Mouse (Mus musculus) left cerebral cortex, postnatal 36 days (tissue): Measurements from ENCODE around the gene Actn1. TPM values are rescaled to one million over a fixed set of nuclear protein-coding genes. Genes with fewer than 3 reads are reported as not detected.

Source experiments
- DNase-seq, 2 experiments: peaks; one replicate each; pipeline ENCODE4 v3.0.0; 2021 to 2022; ENCODE audit warnings: low spot score in 2 of 2, mixed read lengths in 1 of 2
- intact Hi-C: fragments of 180-260 bp; cut with DNase I; formaldehyde crosslinking; loops from one replicate; pipeline ENCODE4 v1.15.1; 2025
- total RNA-seq, 2 experiments: library from RNA; stranded (reverse); gene quantifications; 2 replicates each; pipeline ENCODE4 v1.2.3; 2021

Actn1 gene
- total RNA-seq, 2 experiments from 2014 or later, result 106 to 146 TPM

DNA sequence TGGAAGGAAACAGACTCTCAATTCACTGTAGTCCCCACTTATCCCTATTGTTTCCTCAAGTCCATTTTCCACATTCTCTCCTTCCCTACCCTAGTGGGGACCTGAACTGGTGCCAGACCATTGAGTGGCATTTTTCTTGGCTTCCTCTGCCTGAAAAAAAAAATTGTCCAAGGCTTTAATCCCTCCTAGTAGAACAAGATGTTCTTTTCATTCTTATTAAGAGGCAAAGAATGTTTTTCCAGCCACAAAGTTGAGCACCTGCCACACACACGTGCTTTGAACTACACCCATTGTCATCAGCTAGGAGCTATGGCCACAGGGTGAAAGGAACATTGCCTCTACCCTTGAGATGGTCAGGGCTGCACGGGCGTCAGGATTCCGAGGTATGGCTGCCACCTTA lies 56.9 kb downstream of the Actn1 start:
- DNase-seq, result no peak
- intact Hi-C loops, result no loop called here

DNA sequence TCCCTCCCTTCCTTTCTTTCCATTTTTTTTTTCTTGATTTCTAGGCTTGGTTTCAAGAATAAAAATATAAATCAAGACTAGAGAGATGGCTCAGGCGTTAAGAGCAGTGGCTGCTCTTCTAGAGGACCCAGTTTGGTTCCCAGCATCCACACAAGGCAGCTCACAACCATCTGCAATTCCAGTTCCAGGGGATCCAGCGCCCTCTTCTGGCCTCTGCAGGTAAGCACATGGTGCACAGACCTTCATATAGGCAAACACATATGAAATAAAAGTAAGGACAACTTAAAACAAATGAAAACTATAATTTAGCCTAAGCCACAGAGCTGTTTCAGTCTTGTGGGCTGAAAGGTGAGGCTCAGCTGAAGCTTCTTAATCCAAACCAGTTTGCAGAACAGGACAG lies 60.4 kb downstream of the Actn1 start:
- DNase-seq, result no peak
- intact Hi-C loops, result loop anchor here (2.0 to 5.0 kb wide), 2 partner anchors 59 to 178 kb away; no protein-coding TSS in a partner anchor

DNA sequence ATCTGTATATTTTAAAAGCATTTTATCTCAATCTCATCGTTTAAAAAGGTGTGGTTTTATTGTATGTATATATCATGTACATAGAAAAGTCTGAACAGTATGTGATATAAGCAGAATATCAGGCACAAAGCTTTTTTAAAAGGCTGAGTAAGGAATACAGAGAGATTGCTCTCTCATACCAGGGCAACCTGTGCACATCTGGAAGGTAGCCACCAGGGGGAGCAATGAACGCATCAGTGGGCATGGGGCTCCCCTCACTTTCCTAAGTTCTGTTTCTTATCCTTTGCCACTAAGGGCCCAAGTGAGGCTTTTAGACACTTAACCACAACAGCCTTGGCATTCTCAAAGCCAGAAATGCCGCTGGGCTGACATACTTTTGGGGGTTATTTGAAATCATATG lies 61.7 kb downstream of the Actn1 start:
- intact Hi-C loops, result loop anchor here (2.0 to 5.0 kb wide), 2 partner anchors 60 to 179 kb away; no protein-coding TSS in a partner anchor
- DNase-seq, result peak; percentile 27 to 47

DNA sequence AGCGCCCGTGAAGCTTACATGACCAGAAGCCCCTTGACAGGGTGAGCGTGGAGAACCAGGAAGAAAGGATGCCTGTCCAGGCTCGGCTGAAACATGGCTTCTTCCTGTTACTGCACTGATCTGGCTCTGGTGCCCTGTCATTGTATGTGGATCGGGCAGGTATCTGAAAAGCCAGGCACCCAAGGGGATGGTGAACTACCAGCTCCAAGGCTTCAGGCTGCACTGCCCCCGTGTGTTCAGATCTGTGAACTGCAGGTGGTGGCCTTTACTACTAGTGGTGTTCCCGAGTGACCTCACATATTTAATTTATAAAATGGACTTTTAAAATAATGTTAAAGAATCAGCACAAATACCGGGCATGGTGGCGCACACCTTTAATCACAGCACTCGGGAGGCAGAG lies 62.8 kb downstream of the Actn1 start:
- intact Hi-C loops, result loop anchor here (5.0 kb wide), 1 partner anchor 180 kb away; no protein-coding TSS in a partner anchor
- DNase-seq, result peak; percentile 21 to 26

DNA sequence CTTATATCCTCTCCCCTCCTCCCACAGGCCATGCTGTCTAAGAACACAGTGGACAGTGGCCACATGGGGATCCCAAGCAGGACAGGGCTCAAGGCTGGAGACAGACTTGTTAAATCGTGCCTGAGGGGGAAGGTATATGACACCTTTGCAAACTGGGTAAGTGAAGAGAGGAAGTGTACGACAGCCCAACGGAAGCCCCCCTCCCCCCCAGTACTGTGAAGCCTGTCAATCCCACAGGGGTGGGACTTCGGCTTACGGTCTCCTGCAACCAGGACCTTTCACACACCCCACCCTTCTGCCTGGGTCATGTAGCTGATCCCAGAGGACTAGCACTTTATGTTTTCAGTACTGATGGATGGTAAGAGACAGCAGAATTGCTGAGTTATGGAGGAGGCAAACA lies 68.4 kb downstream of the Actn1 start:
- DNase-seq, result no peak
- intact Hi-C loops, result no loop called here

DNA sequence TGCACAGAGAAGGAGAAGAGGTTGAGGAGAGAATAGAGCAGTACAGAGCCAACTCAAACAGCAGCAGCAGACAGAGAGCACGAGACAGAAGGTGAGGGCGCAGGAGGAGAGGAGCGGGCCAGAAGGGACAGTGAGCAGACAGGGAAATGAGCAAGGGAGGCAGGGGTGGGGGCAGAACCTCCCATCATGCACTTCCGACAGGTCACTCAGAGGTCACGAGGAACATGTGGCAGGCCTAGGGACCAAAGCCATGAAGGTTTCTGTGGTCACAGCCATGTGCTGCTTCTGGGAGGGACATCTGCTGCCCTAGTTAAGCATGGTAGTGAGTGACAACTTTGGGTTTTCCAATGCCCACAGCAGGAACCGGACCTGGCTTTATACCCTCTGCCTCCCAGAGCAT lies 68.8 kb downstream of the Actn1 start:
- no peak for DNase-seq
- intact Hi-C loops, result no loop called here

DNA sequence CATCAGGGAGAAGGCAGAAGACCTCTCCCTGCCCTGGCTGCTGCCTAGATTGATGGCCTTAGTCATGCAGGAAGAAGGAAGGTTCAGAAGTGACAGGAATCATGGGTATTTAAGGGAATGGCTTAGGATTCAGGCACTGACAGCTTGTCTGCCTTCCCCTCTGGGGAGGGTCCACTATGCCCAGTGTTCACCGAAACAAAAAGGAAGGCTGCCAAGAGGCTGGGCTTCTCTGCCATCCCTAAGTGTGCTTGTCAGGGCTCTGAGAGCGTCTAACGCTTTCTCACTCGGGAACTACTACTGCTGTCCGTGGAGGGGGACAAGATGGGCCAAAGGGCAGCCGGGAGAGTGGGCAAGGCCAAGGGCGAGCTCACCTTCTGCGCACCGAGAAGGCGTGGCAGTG lies 69.3 kb downstream of the Actn1 start:
- no peak for DNase-seq
- intact Hi-C loops, result no loop called here

DNA sequence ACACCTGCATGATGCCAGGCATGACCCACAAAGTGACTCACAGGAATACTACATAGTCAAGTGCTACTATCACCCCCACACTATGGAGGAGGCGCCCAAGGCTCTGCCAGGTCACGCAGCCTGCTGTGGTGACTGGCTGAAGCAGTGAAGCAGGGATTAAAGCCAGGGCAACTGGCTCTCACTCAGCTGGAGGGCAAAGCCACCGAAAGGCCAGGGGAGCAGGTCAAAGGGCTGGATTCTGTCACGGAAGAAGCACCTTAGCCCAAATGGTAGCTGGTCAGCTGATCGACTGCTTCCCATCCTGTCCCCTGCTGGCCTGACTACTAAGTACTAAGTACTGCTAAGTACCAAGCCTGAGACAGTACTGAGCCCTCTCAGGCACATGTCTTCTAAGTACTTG lies 76.1 kb downstream of the Actn1 start:
- intact Hi-C loops, result no loop called here
- DNase-seq, result no peak

DNA sequence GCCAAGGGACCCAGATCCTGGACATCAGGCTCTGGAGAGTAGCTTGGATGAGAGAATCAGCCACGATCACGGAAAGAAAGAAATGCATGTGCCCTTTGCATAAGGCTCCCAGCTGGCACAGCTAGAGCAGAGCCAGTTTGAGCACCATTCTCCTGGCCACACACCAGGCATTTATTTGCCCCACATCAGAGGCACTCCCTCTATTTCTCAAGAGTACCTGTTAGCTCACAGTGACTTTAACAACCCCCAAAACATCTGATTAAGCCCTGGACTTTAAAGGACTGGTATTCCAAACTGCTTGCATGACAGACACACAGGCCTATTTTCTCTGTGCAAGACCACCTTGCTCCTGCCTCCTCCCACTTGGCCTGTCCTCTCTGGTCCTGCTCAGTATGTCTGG lies 78.3 kb downstream of the Actn1 start:
- DNase-seq, result no peak
- intact Hi-C loops, result no loop called here

DNA sequence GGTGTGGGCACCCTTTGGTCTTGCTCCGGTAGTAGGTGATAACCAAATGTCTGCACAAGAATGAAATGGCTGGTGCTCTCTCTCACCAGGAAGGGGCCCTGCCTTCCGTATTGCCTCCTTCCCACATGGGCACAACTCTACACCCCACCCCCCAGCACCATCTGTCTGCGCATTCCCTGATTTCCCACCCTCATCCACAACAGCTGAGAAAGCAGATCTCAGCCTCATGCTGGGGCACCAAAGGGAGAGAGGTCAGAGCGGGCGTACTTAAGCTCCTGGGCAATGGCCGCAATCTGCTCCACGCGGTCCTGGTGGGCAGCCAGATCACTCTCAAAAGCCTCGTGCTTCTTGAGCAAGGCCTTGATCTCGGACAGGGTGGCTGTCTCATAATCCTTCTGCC lies 82.1 kb downstream of the Actn1 start:
- DNase-seq, result no peak
- intact Hi-C loops, result no loop called here

DNA sequence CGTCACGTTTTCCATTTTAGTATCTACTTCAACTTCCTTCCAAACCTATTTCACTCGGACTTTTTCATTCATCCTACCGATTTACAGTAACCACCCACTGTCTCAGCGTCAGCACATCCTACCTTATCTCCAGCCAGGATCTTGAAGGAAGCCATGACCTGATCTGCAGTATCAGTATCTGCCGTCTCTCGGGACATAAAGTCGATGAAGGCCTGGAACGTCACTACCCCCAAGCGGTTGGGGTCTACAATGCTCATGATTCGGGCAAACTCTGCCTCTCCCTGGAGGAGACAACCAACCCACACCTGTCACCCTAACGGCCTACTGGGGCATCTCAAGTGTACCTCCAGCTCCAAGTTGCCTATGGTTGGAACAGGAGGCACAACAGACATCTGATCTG lies 91.4 kb downstream of the Actn1 start:
- intact Hi-C loops, result loop anchor here (5.0 to 10.0 kb wide), 2 partner anchors 224 to 296 kb away; partner anchors contain the start of gene Exd2
- peak in 1 of 2 experiments; percentile 27 for DNase-seq

DNA sequence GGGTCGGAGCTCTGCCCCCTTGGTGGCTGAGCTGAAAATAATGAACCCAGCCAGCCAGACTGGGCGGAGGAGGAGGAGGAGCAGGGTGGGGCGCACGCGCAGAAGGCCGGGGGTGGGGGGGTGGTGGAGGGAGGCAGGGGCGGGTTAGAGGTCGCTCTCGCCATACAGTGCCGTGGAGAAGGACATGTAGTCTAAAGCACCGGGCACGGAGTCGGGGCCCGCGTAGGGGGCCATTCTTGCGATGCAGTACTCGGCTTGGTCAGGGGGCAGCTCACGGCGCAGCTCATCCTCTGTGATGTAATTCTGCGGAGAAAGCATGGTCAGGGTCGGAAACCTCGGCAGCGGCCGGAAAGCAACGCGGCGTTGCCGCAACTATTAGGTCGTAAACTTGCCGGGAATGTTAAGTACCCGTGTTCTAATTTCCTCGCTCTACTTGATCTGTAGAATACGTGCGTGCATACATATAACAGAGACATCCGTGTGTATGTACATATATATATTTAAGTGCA lies 91.9 kb downstream of the Actn1 start:
- DNase-seq, result peak; percentile 72 to 78
- intact Hi-C loops, result loop anchor here (5.0 to 10.0 kb wide), 2 partner anchors 224 to 297 kb away; partner anchors contain the start of gene Exd2

DNA sequence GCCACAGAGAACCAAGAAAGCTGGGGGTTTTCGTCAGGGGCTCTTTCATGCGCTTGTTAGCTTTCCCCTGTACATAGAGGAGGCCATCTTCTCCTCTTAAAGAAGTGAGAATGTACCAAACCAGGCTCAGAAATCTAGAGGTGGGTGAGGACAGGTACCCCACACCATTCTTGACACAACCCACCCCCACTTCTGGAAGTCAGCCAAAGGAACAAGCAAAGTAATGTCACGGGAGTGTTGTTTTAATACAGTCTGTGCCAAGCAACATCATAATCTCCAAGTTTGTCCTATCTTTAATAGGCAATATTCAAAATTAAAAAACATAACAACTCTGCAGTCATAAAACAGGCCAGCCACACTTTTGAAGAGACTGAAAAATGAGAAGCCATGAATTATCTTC lies 92.8 kb downstream of the Actn1 start:
- DNase-seq, result no peak
- intact Hi-C loops, result loop anchor here (5.0 to 10.0 kb wide), 2 partner anchors 225 to 297 kb away; partner anchors contain the start of gene Exd2

DNA sequence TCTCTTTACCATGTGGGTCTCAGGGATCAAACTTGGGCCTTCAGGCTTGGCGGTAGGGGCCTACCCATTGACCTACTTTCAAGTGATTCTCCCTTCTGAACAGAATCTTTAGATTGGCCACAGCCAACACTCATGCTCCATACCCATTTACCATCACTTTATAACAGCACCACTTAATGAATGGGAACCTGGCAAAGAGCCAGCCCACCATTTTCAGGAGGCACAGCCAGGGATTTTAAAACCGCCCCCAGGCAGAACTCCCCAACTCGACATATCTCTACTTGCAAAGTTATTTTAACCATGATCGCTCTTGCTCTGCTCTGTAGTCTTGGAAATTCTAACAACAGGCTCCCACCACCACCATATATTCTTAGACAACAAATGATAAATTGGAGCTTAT lies 93.5 kb downstream of the Actn1 start:
- no peak for DNase-seq
- intact Hi-C loops, result loop anchor here (5.0 to 10.0 kb wide), 2 partner anchors 226 to 298 kb away; partner anchors contain the start of gene Exd2

DNA sequence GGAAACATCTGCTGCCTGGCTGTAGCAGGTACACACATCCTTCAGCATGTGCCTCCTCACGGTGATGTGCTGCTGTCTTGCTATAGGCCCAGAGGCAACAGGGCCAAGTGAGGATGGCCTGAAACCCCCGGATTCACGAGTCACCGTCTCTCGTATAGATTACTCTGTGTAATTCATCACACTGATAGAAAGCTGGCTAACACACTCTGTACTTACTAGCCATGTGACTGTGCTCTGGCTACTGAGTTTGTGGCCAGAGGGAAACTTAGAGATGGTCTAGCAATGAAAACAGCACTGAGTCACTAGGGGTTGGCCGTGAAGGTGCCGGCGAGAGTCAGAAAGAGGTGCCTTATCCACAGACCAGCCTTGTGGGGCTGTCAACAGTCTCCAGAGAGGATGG lies 95.6 kb downstream of the Actn1 start:
- intact Hi-C loops, result loop anchor here (10.0 kb wide), 1 partner anchor 300 kb away; the partner anchor contains the start of gene Exd2
- DNase-seq, result no peak

DNA sequence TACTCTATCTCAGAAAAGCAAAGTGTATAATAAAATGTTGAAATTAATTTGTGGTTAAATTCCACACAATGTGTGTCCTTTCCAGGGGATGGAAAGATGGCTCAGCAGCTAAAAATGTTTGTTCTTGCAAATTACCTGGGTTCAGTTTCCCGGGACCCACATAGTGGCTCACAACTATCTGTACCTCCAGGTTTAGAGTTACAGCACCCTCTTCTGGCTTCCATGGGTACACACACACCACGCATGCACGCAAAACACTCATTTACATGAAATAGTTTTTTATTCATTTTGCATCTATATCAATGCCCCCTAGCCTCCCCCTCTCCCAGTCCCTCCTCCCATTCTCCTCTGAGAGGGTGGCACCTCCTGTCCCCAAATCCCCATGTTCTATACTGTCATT lies 97.7 kb downstream of the Actn1 start:
- no peak for DNase-seq
- intact Hi-C loops, result loop anchor here (10.0 kb wide), 1 partner anchor 302 kb away; the partner anchor contains the start of gene Exd2

DNA sequence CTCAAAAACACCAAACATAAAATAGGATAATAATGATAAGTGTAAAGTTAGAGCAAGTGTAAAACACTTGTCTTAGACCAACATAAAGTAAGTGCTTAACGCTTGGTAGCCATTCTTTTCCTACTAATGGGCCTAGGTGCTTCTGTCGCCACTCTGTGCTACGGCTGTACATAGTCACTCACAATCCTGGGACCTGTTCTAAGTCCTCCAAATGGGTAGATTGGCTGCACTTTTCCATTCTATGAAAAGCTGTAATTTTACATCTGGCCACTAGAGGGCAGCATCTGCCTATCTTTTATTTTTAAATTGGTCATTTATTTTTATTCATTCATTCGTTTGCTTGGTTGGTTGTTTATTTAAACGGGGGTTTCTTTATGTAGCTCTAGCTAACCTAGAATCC lies 102.5 kb downstream of the Actn1 start:
- intact Hi-C loops, result loop anchor here (5.0 kb wide), 2 partner anchors 230 to 565 kb away; no protein-coding TSS in a partner anchor
- no peak for DNase-seq

DNA sequence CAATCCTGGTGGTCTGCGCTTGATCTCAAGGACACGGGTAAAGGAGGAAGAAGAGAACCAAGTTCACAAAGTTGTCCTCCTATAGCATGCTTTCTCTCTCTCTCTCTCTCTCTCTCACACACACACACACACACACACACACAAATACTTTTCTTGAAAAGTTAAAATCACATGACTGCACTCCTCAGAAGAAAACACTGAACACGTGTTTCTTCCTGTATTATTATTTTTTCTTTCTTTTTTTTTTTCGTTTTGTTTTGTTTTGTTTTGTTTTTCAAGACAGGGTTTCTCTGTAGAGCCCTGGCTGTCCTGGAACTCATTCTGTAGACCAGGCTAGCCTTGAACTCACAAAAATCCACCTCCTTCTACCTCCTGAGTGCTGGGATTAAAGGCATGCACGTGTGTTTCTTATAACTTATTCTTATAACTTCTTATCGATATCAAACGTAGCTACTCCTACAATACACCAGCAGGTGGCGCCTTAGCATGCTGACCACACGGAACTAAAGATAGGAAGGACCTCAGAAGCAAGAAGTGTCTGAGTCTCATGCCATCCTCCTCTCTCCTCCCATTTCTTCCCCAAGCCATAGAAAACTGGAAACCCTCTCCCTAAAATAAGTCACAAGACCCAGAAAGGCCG lies 106.4 kb downstream of the Actn1 start:
- no peak for DNase-seq
- intact Hi-C loops, result no loop called here

DNA sequence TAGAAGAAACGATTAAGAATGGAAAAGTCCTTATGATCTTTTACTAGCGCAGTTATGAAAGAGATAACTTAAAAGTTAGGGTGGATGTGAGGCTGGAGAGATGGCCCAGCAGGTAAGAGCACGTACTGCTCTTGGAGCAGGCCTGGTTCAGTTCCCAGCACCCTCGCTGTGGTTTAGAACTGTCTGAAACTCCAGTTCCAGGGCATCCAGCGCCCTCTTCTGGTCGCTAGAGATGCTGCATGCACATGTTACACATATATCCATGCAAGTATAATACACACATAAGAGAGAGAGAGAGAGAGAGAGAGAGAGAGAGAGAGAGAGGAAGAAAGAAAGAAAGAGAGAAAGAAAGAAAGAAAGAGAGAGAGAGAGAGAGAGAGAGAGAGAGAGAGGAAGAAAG lies 107.1 kb downstream of the Actn1 start:
- no peak for DNase-seq
- intact Hi-C loops, result no loop called here

DNA sequence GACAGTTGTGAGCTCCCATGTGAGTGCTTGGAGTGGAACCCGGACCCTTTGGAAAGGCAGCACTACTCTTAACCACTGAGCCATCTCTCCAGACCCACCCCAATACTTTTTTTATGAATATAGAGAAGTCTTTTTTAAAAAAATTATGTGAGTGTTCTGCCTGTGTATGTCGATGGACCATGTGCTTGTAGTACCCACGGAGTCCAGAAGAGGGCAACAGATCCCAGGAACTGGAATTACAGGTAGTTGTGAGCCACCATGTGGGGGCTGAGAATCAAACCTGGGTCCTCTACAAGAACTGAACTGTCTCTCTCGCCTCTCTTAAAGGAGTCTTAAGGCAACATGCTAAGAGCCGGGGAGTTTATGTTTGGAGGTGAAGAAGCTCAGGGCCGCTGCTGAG lies 108.3 kb downstream of the Actn1 start:
- intact Hi-C loops, result no loop called here
- no peak for DNase-seq

DNA sequence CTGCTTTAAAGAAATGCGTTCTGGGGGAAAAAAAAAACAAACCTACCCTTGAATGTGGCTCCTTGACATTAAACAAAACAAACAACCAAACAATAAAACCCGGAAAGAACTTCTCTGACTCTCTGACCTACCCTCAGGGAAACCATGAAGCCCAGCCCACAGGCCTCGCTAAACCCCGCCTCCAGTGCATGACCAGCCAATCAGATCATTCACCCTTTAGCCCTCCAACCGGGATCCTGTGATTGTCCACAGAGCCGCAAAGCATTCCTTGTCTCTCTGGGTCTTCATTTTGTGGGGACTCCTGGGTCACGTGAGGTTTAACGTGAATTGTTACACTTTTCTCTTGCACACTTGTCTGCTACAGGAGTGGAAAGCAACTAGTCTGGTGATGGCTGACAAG lies 109.5 kb downstream of the Actn1 start:
- intact Hi-C loops, result no loop called here
- DNase-seq, result no peak
